In genomic region chr4:112774766-112775165, GRCm38 (mm10) we compare ENCODE assay signal across 20 mouse cellular contexts. TPM values are rescaled to one million over a fixed set of nuclear protein-coding genes. Genes with fewer than 3 reads are reported as not detected.
DNase-seq lines count a peak whose midpoint lies in the region.
"Had no signal": no experiment of that assay in that cellular context is flagged by ENCODE, and none has a peak within 500 bp of the region (broad histone marks: within the 10 kb centered on the region; RNA-seq: fewer than 3 reads in every experiment).

TSS of gene Skint10 (minus strand) at chr4:112774866.

- peak; percentile 0 for DNase-seq in right cerebral cortex, adult 18-20 months
- no peak for DNase-seq in right cerebral cortex, adult 2 months (ENCODE audit: low spot score in 2 of 2)
- DNase-seq in thymus, postnatal 0 days (ENCODE audit: low spot score) = no peak
- no peak for DNase-seq in thymus, postnatal 36 days
- DNase-seq: adrenal gland, adult 2 months; adrenal gland, adult 8-10 months; adrenal gland, postnatal 10 days; adrenal gland, postnatal 14 days; adrenal gland, postnatal 25 days; adrenal gland, postnatal 36 days; B cell, adult 2 months; cerebellum, adult 11 months; cerebellum, adult 11-12 months; cerebellum, adult 18-20 months had no signal

RNA-seq across cellular contexts. Expression of gene Skint10, which starts in this region (rescaled TPM):
- polyA plus RNA-seq in thymus, postnatal 0 days (2015; fragmentation: Nextera tagmentation; extraction: Ambion mirVana) = 19.3 and 22.7 TPM in 2 replicates
- polyA plus RNA-seq: activated CD4-positive, CD25-positive, alpha-beta regulatory T cell, adult 4 months; adrenal gland, adult 2 months; brain, embryonic 14.5 days; C2C12; CD4-positive, CD25-positive, alpha-beta regulatory T cell, adult 4 months; G1E; Patski had no signal
